Mouse (Mus musculus) hindbrain, postnatal 0 days (tissue): ENCODE data around the gene Caml. TPM values are rescaled to one million over a fixed set of nuclear protein-coding genes. Genes with fewer than 3 reads are reported as not detected.
A peak's percentile ranks its signal among the peaks of the same experiment; 100 is the strongest.
"Not testable (repeated sequence)": the region's sequence is repeated elsewhere in the genome, so short reads cannot be mapped to it uniquely, and the experiment has no call there.

ENCODE experiments used
- ATAC-seq: fragments of 200-750 bp; cut with Nextera tagmentation; 2 replicates; pipeline ENCODE4 v1.8.0; 2017; ENCODE audit warnings: mild to moderate bottlenecking, moderate TSS enrichment, moderate library complexity
- DNase-seq: peaks from one replicate; pipeline ENCODE4 v3.0.0-alpha.2; 2015; ENCODE audit warnings: low spot score
- H3K27ac ChIP-seq: fragments of 300-500 bp; sonication (generic); 2 replicates; pipeline ENCODE4 v1.5.1; 2014; ENCODE audit warnings: mild to moderate bottlenecking
- H3K27me3 ChIP-seq: fragments of 300-500 bp; sonication (generic); 2 replicates; pipeline ENCODE4 v1.6.1; 2014; ENCODE audit warnings: low read length, mixed read lengths; ENCODE audit not compliant: insufficient read depth
- H3K36me3 ChIP-seq: fragments of 300-500 bp; sonication (generic); 2 replicates; pipeline ENCODE4 v1.6.1; 2014; ENCODE audit warnings: low read length, mixed read lengths; ENCODE audit not compliant: insufficient read depth
- H3K4me1 ChIP-seq: fragments of 300-500 bp; sonication (generic); 2 replicates; pipeline ENCODE4 v1.6.1; 2014; ENCODE audit warnings: antibody characterized with exemption, low read length, mixed read lengths; ENCODE audit not compliant: insufficient read depth
- H3K4me2 ChIP-seq: fragments of 300-500 bp; sonication (generic); 2 replicates; pipeline ENCODE4 v1.6.1; 2014; ENCODE audit warnings: low read depth, mild to moderate bottlenecking, low read length, moderate library complexity, mixed read lengths
- H3K4me3 ChIP-seq: fragments of 300-500 bp; sonication (generic); 2 replicates; pipeline ENCODE4 v1.5.1; 2014; ENCODE audit warnings: low read length
- H3K9ac ChIP-seq: fragments of 300-500 bp; sonication (generic); replicated peaks from 2 replicates; pipeline ENCODE4 v1.6.1; 2014; ENCODE audit warnings: mild to moderate bottlenecking, low read length, moderate library complexity, mixed read lengths
- H3K9me3 ChIP-seq: fragments of 300-500 bp; sonication (generic); 2 replicates; pipeline ENCODE4 v1.6.1; 2016; ENCODE audit warnings: low read length, mixed read lengths
- CTCF ChIP-seq: IDR thresholded peaks from 2 replicates; pipeline ENCODE4 v1.5.1; 2016; ENCODE audit warnings: antibody characterized with exemption, control low read depth, low read depth
- WGBS: fragments of 180-500 bp; shearing (Covaris S2); extraction: QIAGEN DNeasy Blood & Tissue Kit; methylation state at CpG from one replicate; pipeline ENCODE4 v1.1.7; 2014; 5-methylcytosine and 5-hydroxymethylcytosine counted together
- polyA plus RNA-seq: library from polyadenylated mRNA; unstranded; fragments of >200 nt; fragmentation: Nextera tagmentation; extraction: Ambion mirVana; gene quantifications from 2 replicates; pipeline ENCODE4 v1.2.1, GENCODE M21; 2015
- total RNA-seq: library from RNA; depleted of rRNA; stranded (reverse); fragments of >200 nt; gene quantifications from 2 replicates; pipeline ENCODE4 v1.2.3, GENCODE M21; 2014; rRNA removed

Caml gene
- 70.3 and 76.2 TPM in 2 replicates for total RNA-seq
- polyA plus RNA-seq = 105 and 115 TPM in 2 replicates

DNA sequence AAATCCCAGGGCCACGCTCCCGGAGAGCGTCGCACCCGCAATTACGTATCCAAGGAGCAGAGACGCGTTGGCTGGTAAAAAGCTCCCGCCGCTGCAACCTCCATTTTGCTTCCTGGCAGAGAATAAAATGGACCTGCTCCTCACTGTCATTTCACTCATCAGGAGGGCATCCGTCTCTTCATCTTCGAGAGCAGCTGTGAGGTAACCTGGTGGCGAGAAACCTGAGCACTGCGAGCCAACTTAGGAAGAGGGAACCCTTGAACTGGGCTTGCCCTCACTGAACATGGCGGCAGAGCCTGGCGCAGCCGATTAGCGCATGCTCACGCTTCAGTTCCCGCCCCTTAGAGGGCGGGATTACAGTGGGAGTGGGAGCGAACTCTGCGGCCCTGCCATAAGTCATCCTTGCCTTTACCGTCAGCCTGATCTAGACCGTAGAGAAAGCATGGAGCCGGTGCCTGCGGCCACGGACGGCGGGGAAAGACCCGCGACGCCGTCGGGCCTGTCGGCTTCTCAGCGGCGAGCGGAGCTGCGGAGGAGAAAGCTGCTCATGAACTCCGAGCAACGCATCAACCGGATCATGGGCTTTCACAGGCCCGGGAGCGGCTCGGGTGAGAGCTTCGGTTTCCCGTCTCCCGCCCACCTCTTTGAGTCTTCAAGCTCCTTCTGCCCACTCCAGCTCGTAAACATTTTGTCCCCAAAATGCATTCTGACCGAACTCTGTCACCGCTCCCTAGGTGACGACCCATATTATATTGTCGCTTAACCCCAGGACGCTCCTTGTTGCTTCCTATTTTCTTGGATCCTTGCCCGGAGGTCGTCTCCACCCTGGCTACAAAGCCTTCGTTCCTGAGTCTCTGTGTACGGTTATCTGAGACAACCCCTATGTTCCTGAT is at the start of gene Caml:
Gene Caml, plus strand, starts transcription at position 357 of the 893 bp plus-strand sequence.
- DNase-seq (peak; percentile 96), ATAC-seq (peak; percentile 98)
- Histone ChIP-seq H3K9me3 (no peaks in the 10 kb centered on the region), H3K36me3 (no peaks in the 10 kb centered on the region), H3K27me3 (no peaks in the 10 kb centered on the region), H3K4me2 (peak within 1 kb of the TSS; percentile 88), H3K4me3 (peak within 1 kb of the TSS; percentile 77), H3K9ac (peak within 1 kb of the TSS; percentile 81), H3K27ac (peak within 1 kb of the TSS; percentile 95), H3K4me1 (peaks cover 17% of the 10 kb centered on the region)
- under 1% methylated on average over 59 of the region's 59 CpGs for WGBS
- TF ChIP-seq CTCF = peak; percentile 6; the same call in 1 of the 2 replicates

GRCm38 (mm10) chr13:55573432-55573831 is 49.4 kb upstream of the Caml start, which contains the start of gene Tmed9:
TSS of gene Tmed9 (plus strand) at chr13:55573732.
- Histone ChIP-seq H3K4me1 (peaks cover 9% of the 10 kb centered on the region), H3K9ac (no peak within 1 kb of the TSS), H3K36me3 (no peaks in the 10 kb centered on the region), H3K9me3 (no peaks in the 10 kb centered on the region), H3K27me3 (no peaks in the 10 kb centered on the region), H3K4me3 (no peak within 1 kb of the TSS), H3K27ac (no peak within 1 kb of the TSS), H3K4me2 (no peak within 1 kb of the TSS)
- DNase-seq (no peak), ATAC-seq (no peak)
- no peak for TF ChIP-seq CTCF
- WGBS = 100% methylated on average over 2 of the region's 2 CpGs

DNA sequence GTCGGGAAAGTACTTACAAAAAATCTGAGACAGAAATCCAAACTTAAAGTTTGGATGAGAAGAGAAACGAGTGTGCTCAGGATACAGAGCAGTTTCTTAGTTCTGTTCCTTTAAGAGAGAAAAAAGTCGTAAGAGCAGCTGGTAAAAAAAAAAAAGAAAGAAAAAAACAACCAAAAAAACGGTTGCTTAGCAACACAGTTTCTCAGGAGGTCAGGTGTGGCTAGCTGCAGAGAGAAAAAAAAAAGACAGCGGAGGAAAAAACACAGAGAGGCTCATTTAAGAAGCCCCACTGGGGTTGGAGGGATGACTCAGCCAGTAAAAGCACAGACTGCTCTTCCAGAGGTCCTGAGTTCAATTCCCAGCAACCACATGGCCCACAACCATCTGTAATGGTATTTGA is 48.5 kb upstream of the Caml start:
- DNase-seq = peak; percentile 70
- H3K27ac ChIP-seq = no peak overlapping the region
- WGBS = 66% methylated on average over 5 of the region's 5 CpGs

GRCm38 (mm10) chr13:55575932-55576331 is 46.9 kb upstream of the Caml start:
- no peaks in the 10 kb centered on the region for H3K4me1 ChIP-seq
- no peaks in the 10 kb centered on the region for H3K36me3 ChIP-seq
- H3K9me3 ChIP-seq = no peaks in the 10 kb centered on the region
- no peak overlapping the region for H3K27ac ChIP-seq
- DNase-seq (no peak), ATAC-seq (no peak)
- TF ChIP-seq CTCF = no peak
- no peaks in the 10 kb centered on the region for H3K27me3 ChIP-seq
- H3K4me3 ChIP-seq = no peak overlapping the region
- H3K4me2 ChIP-seq = no peak overlapping the region
- no peak overlapping the region for H3K9ac ChIP-seq
- WGBS = 64% methylated on average over 5 of the region's 5 CpGs

More for the DNA sequence above, 48.5 kb upstream of the Caml start:
- Histone ChIP-seq H3K4me3 (no peak overlapping the region), H3K4me1 (peaks cover 4% of the 10 kb centered on the region), H3K9me3 (no peaks in the 10 kb centered on the region), H3K27me3 (no peaks in the 10 kb centered on the region), H3K4me2 (no peak overlapping the region), H3K36me3 (no peaks in the 10 kb centered on the region), H3K9ac (no peak overlapping the region)
- ATAC-seq = no peak
- no peak for TF ChIP-seq CTCF

DNA sequence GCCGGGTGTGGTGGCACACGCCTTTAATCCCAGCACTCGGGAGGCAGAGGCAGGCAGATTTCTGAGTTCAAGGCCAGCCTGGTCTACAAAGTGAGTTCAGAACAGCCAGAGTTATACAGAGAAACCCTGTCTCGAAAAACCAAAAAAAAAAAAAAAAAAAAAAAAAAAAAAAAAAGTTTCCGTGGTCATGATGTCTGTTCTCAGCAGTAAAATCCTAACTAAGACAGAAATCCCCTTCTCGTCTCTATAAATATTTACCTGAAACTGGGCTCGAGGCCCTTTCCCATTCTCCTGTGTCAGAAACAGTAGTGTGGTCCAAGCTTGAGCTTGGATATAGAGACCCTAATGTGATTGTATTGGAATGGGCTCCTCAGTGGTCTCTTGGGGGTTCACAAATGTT is 45.9 kb upstream of the Caml start:
- not testable (repeated sequence) for H3K9me3 ChIP-seq, H3K27ac ChIP-seq, H3K4me1 ChIP-seq, H3K36me3 ChIP-seq, H3K9ac ChIP-seq, H3K4me3 ChIP-seq, H3K27me3 ChIP-seq, DNase-seq, H3K4me2 ChIP-seq, ATAC-seq
- WGBS = 94% methylated on average over 7 of the region's 7 CpGs

- Histone ChIP-seq H3K9me3 (no peaks in the 10 kb centered on the region), H3K4me1 (no peaks in the 10 kb centered on the region), H3K36me3 (no peaks in the 10 kb centered on the region), H3K27me3 (no peaks in the 10 kb centered on the region), H3K4me2 (no peak overlapping the region), H3K4me3 (no peak overlapping the region), H3K27ac (no peak overlapping the region), H3K9ac (no peak overlapping the region)
- WGBS = 80% methylated on average over 4 of the region's 4 CpGs
- DNase-seq (no peak), ATAC-seq (no peak)
- TF ChIP-seq CTCF = no peak
Measured at GRCm38 (mm10) chr13:55578086-55578485, 44.7 kb upstream of the Caml start.
